Mouse (Mus musculus) right cerebral cortex, postnatal 25 days (tissue): ENCODE results near the gene Tmem190.
"Not testable (repeated sequence)": the region's sequence is repeated elsewhere in the genome, so short reads cannot be mapped to it uniquely, and the experiment has no call there.

Experiments
- DNase-seq: peaks from one replicate; pipeline ENCODE4 v3.0.0; 2022

The Tmem190 gene

DNA sequence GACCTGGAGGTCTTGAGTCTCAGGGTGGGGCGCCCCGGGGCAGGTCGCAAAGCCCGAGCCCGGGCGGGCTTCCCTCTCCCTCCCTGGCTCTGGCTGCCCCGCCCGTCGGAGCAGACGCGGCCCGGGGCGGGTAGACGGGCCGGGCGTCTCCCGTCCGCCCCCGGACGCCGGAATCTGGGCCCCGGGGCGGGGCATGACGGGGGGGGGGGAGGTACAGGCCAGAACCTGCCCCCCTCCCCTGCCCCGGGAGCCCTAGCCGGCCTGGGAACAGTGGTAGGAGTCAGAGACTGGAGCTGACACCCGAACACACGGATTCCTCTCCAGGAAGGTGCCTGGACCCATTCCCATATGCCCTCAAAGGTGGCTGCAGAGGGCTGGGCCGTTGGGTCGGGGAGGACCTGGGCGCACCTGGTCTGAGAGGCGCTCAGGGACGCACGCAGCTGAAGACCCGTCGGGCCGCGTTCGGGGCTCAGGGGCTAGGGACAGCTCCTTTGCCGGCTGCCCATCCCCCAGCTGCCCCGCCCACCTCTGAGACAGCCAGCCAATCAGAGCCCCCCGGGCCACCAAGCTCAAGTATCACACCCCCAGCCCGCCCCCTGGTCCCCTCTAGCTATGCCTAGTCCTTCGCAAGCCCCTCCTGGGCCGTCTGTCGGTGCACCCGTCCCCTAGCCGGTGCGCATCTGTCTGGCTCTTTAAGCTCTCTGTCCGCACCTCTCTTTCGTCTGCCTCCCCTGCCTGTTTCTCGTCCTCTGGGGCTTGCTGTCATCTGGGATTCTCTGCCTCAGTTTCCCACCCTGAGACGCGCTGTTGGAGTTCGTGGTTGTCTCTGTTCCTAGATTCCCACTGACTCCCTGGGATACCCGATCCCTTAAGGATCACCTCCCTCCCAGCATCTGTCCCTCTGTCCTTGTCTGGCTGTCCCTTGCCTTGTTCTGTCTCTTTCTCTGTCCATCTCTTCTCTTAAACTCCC is 5.6 kb upstream of the Tmem190 start:
- DNase-seq: no peak

DNA sequence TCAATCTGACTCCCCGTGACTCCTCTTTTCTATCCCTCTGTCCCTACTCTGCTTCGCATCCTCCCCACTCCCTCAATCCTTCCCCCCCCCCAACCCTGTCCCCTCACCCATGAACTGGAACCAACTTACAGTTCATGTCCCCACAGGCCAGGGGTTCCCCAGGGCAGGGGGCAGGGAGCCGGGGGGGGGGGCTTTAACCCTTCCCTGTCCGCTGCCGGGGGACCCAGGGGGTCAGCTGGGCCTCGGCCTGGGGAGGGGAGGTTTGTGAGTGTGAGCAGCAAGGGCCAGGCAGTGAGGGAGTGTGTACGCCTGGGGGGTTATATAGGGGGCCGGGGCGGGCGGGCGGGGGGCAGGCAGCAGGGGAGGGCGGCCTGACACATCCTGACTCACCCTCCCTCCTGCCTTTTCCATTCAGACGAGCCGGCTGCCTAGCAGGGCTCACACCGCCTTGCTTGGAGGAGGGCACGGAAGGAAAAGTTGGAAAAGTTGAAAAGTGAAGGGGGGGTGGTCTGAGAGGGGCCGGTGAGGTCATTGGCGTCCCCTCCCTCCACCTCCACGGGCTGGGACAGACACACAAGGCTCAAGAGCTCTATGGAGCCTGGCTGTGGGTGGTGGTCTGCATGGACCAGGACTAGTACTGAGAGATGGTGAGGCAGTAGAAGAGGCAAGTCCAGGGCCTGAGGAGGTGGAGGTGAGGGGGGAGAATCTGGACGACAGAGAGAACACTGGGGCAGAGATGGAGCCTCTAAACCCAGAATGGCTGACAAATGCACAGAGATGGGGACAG is 4.7 kb upstream of the Tmem190 start:
- no peak for DNase-seq

DNA sequence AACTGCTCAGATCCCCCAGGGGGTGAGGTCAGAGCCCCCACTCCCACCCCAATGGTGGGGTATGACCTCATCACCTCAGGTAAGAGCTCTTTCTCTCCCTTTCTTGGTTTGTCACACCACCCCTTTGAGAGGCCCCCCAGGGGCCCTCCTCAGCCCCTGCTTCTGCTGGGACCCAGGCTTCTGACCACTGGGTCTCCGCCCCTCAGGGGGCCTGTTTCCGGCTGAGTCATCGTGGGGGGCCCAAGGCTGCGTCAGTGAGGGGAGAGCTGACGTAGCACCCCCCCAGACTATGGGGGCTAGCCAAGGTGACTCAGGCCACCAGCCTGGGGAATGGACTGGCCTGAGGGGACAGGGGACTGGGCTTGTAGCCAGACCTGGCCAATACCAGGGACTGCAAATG is 2.8 kb upstream of the Tmem190 start:
- no peak for DNase-seq

DNA sequence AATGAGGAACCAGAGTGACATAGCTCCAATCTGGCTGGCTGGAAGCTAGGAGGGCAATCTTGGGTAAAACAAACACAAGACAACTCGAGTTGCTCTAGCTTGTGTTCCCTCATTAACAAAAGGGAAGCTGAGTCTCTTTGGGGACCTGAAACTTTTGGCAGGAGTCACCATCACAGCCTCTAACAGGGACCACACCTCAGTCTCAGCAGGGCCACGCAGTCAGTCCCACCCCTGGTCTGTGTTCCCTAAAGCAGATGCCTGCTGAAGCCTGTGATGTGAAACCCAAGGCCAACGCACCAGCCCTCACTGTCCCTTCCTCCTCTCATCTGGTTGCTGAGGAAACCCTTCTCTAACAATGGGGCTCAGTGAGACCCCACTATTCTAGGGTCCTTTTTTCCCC is 607 bp upstream of the Tmem190 start:
- DNase-seq: no peak

DNA sequence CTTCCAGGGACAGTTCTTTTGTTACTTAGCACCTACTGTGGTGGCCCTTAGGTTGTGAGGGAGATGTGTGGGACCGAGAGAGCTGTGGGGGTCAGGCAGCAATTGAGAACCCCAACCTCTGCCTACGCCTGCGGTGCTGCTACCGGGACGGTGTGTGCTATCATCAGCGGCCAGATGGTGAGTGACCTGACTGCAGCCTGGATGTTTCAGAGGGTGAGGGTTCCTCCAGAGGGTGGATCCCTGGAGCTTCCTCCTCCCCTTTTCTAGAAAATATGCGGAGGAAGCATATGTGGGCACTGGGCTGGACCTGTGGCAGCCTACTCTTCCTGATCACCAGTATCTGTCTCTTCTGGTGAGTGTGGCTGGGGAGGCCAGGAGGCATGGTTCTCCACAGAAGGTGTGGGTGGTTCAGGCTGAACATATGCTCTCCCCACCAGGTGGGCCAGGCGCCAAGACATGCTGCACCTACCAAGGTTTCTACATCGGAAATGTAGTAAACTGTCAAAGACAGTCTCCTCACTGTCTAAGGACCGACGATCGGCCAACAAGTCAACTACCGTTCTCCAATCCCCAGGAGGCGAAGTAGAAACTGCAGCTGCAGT is 1.0 kb downstream of the Tmem190 start:
- DNase-seq: peak; percentile 28

DNA sequence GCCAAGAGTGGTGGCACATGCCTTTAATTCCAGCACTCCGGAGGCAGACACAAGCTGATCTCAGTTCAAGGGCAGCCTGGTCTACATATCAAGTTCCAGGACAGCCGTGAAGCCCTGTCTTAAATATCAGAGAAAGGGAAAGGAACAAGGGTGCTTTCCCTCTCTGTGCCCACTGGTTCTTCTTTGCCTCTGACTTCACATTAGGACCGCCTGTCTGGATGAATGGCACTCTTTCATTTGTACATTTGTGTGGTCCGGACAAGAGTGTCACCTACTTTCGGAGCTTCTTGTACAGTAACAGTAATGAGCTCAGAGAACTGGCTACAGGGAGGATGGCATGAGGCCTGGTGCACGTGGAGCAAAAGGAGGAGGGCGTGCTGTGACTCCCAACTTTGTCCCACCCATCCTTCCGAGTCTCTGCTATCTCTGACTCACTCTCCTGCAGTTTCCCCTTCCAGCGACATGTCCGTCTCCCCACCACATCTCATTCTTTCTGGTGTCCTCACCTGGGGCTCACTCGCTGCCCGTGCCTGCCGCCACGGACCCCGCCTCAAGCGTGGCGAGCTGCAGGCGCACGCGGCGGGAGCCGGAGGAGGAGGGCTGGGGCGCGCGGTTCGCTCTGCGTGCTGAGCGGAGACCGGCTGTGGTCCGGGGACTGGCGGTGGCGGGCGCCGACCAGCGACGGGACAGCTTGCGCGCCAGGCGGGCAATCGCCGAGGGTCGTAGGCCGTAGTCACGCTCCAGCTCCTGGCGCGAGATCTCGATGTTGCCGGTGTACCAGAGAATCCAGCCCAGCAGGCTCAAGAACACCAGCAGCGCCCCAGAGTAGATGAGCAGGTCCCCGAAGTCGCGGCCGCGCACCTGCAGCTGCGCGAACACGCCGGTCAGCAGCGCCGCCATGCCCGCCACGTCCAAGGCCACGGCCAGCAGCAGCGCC is 6.0 kb downstream of the Tmem190 start:
- peak; percentile 72 for DNase-seq

DNA sequence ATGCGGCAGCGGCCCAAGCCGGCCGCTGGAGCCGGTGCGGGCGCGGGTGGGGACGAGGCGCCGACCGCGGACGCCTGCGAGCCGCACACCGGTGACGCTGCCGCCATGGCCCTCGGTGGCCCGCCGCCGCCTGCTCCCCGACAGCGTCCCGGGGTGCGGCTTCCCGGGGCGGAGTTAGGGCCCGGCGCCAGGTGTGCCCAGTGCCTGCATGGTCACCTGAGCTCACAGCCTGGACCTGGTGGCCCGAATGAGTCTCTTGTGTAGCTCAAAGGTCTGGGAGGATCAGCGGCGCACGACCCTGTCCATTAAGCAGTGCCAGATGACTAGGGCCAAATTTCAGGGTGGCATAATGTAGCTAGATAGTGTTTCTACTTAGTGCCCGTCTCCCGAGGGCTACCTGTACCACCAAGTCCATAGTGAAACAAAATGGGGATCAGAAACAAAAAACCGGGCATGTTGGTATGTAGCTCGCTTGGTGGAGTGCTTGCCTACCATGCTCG is 6.7 kb downstream of the Tmem190 start, which contains the start of gene Tmem238:
Tmem238 (minus strand) TSS at position 221 of the 500 bp plus-strand sequence.
- no peak for DNase-seq

DNA sequence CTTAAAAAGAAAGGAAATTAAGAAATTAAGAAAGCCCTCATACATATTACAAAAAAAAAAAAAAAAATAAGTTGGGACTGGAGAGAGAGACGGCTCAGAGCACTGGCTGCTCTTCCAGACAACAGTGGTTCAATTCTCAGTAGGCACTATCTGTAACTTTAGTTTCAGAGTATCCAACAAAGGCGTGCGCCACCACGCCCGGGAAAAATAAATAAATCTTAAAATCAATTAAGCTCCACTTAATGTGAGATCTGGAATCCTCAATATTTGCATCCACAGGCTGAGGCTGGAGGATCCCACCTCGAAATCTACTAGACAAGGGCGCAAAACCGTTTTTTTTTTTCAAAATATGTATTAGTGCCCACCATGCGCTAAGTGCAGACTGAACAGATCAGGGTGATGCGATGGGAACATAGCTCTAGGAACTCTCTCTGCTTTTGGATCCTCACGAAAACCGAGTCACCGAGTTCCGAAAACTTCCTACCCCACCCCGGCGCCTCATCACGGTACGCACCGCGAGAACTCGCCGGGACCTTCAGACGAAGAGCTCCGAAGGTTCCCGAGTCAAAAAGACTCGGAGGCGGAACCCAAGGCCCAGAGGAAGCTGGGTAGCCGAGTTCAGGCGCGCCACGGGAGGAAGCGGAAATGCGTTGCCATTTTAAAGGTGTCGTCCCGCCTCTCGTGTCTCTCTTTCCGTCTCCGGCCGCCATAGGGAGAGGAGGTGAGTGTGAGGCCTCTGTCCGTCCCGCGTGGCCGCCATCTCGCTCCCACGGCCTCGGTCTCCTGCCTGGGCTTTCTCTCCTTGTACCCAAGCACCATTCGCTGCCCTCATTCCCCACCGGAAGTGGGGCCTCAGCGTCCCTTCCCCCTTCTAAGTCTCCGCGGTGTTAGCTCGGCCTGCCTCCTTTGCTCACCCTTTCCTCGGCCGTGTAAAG is 9.8 kb downstream of the Tmem190 start, which contains the start of gene Rpl28:
Rpl28 (plus strand) TSS at position 597 of the 935 bp plus-strand sequence.
- DNase-seq: peak; percentile 95

DNA sequence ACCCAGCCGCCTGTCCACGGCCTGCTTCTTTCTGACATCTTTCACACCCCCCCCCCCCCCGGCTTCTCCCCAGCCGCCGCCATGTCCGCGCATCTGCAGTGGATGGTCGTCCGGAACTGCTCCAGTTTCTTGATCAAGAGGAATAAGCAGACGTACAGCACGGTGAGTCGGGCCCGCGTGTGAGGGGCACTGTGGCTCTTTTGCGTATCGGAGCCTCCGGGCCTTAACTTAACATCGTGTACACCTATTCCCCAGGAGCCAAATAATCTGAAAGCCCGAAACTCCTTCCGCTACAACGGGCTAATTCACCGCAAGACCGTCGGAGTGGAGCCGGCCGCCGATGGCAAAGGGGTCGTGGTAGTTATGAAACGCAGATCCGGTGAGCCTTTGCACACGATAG is 10.5 kb downstream of the Tmem190 start:
- not testable (repeated sequence) for DNase-seq

DNA sequence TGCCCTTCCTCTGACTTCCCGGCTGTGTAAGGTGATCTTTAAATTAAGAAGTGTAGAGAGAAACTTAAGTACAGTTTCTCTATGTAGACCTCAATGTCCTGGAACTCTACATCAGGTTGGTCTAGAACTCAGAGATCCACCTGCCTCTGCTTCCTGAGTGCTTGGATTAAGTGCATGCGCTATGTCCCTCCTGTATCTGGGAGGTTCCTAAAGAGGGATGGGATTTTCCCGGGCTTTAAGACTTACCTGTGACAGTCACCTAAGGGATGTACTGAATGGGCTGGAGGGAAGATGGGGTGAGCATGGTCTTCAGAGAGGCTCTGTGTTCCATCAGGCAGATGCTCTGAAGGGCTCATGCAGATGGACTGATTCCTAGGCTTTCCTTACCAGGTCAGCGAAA is 10.9 kb downstream of the Tmem190 start:
- DNase-seq: no peak

DNA sequence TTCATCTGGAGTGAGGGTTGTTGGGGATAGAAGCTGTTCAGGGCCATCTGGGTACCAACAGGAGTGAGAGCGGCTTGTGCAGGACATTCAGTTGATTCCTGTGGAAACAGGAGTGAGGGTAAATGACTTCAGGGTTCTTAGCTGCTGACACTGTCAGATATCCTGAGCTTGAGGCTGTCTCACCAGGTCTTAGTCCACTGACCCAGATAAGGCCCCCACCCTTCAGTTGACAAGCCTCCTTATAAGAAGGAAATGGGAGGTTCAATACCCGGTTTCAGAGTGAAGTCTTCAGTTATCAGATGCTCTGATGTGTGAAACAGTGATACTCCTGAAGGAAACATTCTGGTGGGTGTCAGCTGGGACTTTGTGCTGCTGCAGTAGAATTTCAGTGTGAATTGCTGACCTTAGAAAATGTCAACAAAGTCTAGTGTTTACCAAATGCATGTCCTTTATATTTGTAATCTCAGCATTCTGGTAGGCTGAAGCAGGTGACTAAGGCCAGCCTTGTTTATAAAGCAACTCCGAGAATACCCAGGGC is 12.0 kb downstream of the Tmem190 start:
- DNase-seq: no peak

DNA sequence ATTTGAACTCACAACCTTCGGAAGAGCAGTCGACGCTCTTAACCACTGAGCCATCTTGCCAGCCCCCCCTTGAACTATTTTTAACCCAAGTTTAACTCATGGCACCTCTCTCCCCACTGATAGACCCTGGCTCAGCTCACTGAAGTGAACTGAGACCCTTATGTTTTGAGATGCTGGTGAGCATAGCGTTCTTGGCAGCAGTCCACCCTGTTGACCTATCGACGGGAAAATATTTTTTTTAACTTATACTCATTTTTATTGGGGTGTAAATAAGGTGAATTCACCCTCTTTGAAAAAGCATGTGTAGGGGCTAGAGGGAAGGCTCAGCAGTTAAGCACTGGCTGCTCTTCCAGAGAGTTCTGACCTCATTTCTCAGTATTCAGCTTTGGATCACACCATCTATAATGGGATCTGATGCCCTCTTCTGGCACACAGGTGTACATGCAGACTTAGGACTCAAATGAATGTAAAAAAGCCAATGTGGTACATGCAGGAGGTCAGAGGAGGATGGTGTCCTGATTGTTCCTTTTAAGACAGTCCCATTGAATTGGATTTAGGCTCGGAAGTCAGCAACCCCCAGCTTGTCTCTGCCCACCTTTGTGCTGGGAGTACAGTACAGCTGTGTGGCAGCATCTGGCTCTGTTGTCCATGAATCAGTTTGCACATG is 13.2 kb downstream of the Tmem190 start:
- DNase-seq: no peak

DNA sequence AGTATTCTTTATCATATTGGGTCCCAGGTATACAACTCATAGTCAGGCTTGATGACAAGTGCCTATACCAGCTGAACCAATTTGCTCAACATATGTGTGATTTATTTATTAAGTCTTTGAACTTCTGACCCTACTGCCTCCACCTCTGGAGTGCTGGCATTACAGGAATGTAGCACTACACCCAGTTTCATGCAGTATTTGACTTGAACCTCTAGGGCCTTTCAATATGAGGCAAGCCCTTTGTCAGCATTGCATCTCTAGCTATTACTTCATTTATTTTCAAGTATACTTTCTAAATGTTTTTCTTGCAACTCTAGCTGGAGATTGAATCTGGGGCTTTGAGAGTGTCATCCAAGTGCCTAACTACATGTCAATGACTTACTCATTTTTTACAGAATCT is 19.5 kb downstream of the Tmem190 start:
- DNase-seq: no peak

DNA sequence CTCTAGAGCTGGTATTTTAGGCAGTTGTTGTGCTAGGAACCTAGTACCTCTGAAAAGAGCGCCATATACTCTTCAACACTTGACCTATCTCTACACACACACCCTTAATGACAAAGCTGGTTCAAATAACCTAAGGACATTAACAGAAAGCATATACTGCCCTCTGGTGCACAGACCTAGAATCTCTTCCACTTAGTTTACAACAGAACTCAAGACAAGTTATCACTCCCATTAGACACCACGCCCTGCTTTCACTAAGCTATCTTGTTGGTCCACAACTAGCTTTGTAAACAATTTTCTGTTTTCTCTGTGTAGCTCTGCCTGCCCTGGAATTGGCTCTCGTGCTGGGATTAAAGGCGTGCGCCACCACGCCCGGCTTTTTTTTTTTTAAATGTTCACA is 24.0 kb downstream of the Tmem190 start:
- DNase-seq: no peak

DNA sequence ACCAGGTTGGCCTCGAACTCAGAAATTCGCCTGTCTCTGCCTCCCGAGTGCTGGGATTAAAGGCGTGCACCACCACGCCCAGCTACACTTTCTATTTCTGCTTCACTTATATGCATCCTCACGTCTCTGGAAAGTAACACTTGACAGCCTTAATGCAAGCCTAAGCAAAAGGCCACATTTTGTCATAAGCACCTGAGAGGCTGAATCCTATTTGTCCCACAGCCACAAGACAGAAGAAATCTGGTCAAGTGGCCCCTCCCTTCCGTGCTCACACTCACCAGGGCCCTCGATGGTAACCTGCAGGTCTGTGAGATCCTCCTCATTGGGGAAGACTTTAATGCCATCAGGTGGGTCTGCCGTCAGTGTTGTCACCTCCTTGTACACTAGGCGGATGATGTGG is 28.4 kb downstream of the Tmem190 start:
- not testable (repeated sequence) for DNase-seq

DNA sequence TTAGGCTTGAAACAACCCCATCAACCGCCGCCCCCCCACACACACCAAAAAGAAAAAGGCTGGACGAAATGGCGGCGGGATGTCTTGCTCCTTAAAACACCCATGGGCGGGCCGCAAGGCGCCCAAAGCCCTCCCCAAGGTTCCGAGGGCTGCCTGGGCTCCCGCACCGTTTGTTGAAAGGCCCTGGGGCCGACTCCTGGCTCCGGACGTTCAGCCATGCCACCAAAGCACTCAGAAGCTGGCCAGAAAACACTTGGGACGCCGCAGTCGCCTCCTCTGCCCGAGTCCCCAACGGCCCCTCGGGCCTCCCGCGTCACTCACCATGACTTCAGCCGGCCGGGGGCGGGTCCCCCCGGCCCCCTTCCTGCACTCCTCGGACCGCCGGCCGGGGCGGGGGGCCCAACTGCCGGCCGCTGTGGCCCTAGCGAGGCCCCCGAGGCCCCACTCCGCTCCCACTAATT is 29.1 kb downstream of the Tmem190 start:
- DNase-seq: no peak

DNA sequence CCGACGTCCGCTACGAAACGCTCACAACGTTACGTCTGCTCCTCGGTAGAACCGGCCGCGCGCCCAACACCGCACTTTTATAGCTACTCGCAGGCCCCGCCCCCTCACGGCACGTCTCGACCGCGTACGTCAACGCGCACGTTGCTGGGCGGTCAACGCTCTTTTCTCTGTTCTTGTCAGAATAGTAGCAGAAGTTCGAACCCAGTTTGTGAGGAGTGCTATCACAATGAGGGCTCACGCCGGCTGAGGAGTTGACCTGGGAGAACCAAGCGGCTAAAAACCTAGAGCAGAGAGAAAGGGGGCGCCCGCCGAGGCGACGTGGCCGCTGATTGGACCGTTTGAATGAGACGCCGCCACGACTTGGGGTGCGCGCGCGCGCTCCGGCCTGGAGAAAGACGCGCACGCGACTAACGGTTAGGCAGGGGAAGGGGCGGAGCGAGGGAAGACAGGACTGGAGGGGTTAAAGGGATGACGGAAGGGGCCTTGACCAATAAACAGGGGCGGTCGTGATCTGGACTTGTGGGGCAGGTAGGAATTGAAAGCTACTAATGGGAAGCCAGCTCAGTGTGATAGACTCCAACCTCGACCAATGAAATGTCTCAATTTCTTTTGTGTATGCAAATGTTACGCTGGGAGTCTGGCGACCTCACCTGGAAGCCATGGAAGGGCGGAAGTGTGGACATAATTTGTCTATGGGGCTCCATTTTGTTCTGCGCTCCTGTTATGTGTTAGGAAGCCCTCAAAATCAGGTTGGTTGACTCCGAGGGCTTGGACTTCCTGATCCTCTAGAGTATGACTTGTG is 29.8 kb downstream of the Tmem190 start, which contains the start of gene Ube2s:
Ube2s (minus strand) TSS at position 288 of the 802 bp plus-strand sequence.
- peak; percentile 98 for DNase-seq

DNA sequence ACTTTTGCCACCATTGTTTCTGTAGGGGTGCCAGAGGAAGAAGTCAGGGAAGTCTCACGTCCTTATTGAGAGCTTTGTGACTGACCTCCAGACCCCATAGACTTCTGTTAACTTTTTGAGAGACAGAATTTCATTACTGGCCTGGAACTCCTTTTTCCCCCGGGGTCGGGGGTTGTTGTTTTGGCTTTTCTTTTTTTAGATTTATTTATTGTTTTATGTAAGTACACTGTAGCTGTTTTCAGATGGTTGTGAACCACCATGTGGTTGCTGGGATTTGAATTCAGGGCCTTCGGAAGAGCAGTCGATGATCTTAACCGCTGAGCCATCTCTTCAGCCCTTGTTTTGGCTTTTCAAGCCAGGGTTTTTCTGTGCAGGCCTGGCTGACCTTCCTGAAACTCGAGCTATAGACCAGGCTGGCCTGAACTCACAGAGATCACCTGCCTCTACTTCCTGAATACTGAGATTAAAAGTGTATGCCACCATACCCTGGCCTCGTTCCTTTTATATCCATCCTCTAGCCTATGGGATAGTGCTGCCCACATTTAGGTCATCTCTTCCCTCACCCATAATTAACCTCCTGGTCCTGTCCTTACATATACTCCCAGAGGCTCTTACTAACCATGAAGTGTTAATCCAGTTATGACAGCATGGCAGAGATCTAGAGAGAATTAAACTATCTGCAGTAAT is 30.5 kb downstream of the Tmem190 start:
- DNase-seq: no peak
